Mouse (Mus musculus) C2C12 (cell line): ENCODE data around the gene Lztr1.

Experiments used
- CTCF ChIP-seq: IDR thresholded peaks from one replicate; pipeline ENCODE4 v1.5.1; 2011; ENCODE audit not compliant: control insufficient read depth, insufficient read depth, insufficient read length
- MAX ChIP-seq: IDR thresholded peaks from one replicate; pipeline ENCODE4 v1.6.1; 2011; ENCODE audit warnings: mild to moderate bottlenecking, control low read depth
- USF1 ChIP-seq: IDR thresholded peaks from one replicate; pipeline ENCODE4 v1.6.1; 2011; ENCODE audit warnings: low read depth, mild to moderate bottlenecking, control low read depth, moderate library complexity

- TF ChIP-seq CTCF (no peak), MAX (no peak), USF1 (no peak)
Measured at GRCm38 (mm10) chr16:17559396-17560027, 51.0 kb downstream of the Lztr1 start.
